Mouse (Mus musculus): ENCODE measurements around the gene Mgat3.

- TF ChIP-seq CTCF (IDR thresholded peaks at IDR 0.05; ENCODE audit: low read depth, low read length) (no peak), POLR2A (IDR thresholded peaks at IDR 0.05; ENCODE audit: borderline replicate concordance, low read depth, low read length) (no peak)
These were observed 12.3 kb upstream of the Mgat3 start for GRCm38 (mm10) chr15:80161199-80161598.
